Mouse (Mus musculus) C2C12 (cell line): ENCODE measurements around the gene Vdr.

ENCODE experiments used
- CEBPB ChIP-seq: IDR thresholded peaks from one replicate; pipeline ENCODE4 v1.6.1; 2011; ENCODE audit warnings: low read depth, mild to moderate bottlenecking, control low read depth, moderate library complexity
- CTCF ChIP-seq: IDR thresholded peaks from one replicate; pipeline ENCODE4 v1.5.1; 2011; ENCODE audit not compliant: control insufficient read depth, insufficient read depth, insufficient read length
- MAX ChIP-seq: IDR thresholded peaks from one replicate; pipeline ENCODE4 v1.6.1; 2011; ENCODE audit warnings: mild to moderate bottlenecking, control low read depth
- MYOG ChIP-seq: IDR thresholded peaks from one replicate; pipeline ENCODE4 v1.6.1; 2011; ENCODE audit not compliant: control insufficient read depth, insufficient read length; ENCODE audit errors: extremely low read depth
- USF1 ChIP-seq: IDR thresholded peaks from one replicate; pipeline ENCODE4 v1.6.1; 2011; ENCODE audit warnings: low read depth, mild to moderate bottlenecking, control low read depth, moderate library complexity

DNA sequence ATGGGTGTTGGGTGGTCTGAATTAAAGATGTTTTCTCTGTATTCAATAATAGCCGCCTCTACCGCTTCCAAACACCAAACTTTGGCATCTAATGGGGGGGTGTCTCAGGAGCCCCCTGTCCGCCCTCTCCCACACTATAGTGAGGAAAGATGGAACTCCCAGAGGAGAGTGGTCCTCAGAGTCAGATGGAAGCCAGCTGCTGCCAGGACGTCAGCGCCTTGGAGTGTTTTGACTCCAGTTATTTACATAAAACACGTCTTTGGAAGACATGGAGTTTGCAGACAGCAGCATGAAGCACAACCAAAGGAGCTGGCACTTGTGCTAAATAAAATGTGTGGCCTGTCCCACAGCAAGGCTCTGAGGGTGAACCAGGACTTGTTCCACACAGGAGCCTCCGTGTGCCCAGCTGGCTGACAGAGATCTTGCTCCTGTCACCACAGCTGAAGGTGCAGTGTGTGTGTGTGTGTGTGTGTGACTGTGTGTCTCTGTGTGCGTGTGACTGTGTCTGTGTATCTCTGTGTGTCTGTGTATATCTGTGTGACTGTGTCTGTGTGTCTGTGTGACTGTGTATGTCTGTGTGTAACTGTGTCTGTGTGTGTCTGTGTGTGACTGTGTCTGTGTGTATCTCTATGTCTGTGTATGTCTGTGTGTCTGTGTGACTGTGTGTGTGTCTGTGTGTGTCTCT is 45.9 kb downstream of the Vdr start:
- TF ChIP-seq CEBPB, result no peak
- TF ChIP-seq CTCF, result no peak
- TF ChIP-seq MAX, result no peak
- no peak for TF ChIP-seq MYOG
- no peak for TF ChIP-seq USF1
